Mouse (Mus musculus) MEL (cell line): ENCODE data around the gene Tmem95. TPM values are rescaled to one million over a fixed set of nuclear protein-coding genes. Genes with fewer than 3 reads are reported as not detected.

Experiments
- DNase-seq: peaks from one replicate; pipeline ENCODE4 v3.0.0; 2011; ENCODE audit warnings: low read depth, low spot score
- H3K27ac ChIP-seq: 2 replicates; pipeline ENCODE4 v1.5.1; 2012; ENCODE audit warnings: low read depth, mild to moderate bottlenecking, control low read depth, low read length, moderate library complexity; ENCODE audit not compliant: control insufficient read depth
- H3K27me3 ChIP-seq, 2 experiments: fragments of 150-350 bp in 1 of 2; sonication (generic) in 1 of 2; 2 replicates each; pipeline ENCODE4 v1.6.1; 2012; ENCODE audit warnings: low read length in 2 of 2, mild to moderate bottlenecking in 2 of 2, improper control_type of control experiment in 1 of 2, moderate library complexity in 1 of 2; ENCODE audit not compliant: insufficient read depth in 2 of 2, control insufficient read depth in 1 of 2
- H3K36me3 ChIP-seq, 2 experiments: 2 replicates each; pipeline ENCODE4 v1.6.1; 2012 to 2014; ENCODE audit warnings: low read length in 2 of 2, improper control_type of control experiment in 1 of 2, inconsistent platforms in 1 of 2, mild to moderate bottlenecking in 1 of 2; ENCODE audit not compliant: insufficient read depth in 2 of 2, control insufficient read depth in 1 of 2
- H3K4me1 ChIP-seq, 2 experiments: fragments of 150-350 bp in 1 of 2; sonication (generic) in 1 of 2; 2 replicates each; pipeline ENCODE4 v1.6.1; 2012; ENCODE audit warnings: low read length in 2 of 2, improper control_type of control experiment in 1 of 2, mild to moderate bottlenecking in 1 of 2; ENCODE audit not compliant: insufficient read depth in 2 of 2, control insufficient read depth in 1 of 2
- H3K4me3 ChIP-seq, 2 experiments: fragments of 150-350 bp in 1 of 2; sonication (generic) in 1 of 2; 2 replicates each; pipeline ENCODE4 v1.5.1; 2012; ENCODE audit warnings: low read depth in 2 of 2, low read length in 2 of 2, mild to moderate bottlenecking in 2 of 2, moderate library complexity in 2 of 2, control low read depth in 1 of 2, improper control_type of control experiment in 1 of 2; ENCODE audit not compliant: control insufficient read depth in 1 of 2, insufficient read depth in 1 of 2
- H3K79me2 ChIP-seq: 2 replicates; pipeline ENCODE4 v1.6.1; 2012; ENCODE audit warnings: mild to moderate bottlenecking, low read length, moderate library complexity; ENCODE audit not compliant: control insufficient read depth, poor library complexity, insufficient read depth
- H3K9ac ChIP-seq: 2 replicates; pipeline ENCODE4 v1.6.1; 2012; ENCODE audit warnings: low read depth, mild to moderate bottlenecking, control low read depth, low read length, moderate library complexity; ENCODE audit not compliant: control insufficient read depth, poor library complexity, severe bottlenecking
- H3K9me3 ChIP-seq: fragments of 150-350 bp; sonication (generic); replicated peaks from 2 replicates; pipeline ENCODE4 v1.6.1; 2012; ENCODE audit warnings: mild to moderate bottlenecking, low read length, improper control_type of control experiment, moderate library complexity; ENCODE audit not compliant: insufficient read depth
- CHD2 ChIP-seq: IDR thresholded peaks from 2 replicates; pipeline ENCODE4 v1.6.1; 2011; ENCODE audit warnings: low read length, improper control_type of control experiment
- CTCF ChIP-seq, 3 experiments: IDR thresholded peaks in 2 of 3; conservative IDR thresholded peaks in 1 of 3; 2 replicates each; pipeline ENCODE4 v1.5.1; 2011 to 2012; ENCODE audit warnings: low read length in 3 of 3, low read depth in 2 of 3, mild to moderate bottlenecking in 2 of 3, improper control_type of control experiment in 1 of 3, inconsistent platforms in 1 of 3, mixed read lengths in 1 of 3, moderate library complexity in 1 of 3; ENCODE audit not compliant: control insufficient read depth in 1 of 3, insufficient read depth in 1 of 3, poor library complexity in 1 of 3, severe bottlenecking in 1 of 3
- ETS1 ChIP-seq: IDR thresholded peaks from 2 replicates; pipeline ENCODE4 v1.6.1; 2012; ENCODE audit warnings: low read depth, mild to moderate bottlenecking, inconsistent platforms, low read length, improper control_type of control experiment, moderate library complexity
- HCFC1 ChIP-seq: IDR thresholded peaks from 2 replicates; pipeline ENCODE4 v1.6.1; 2012; ENCODE audit warnings: low read depth, mild to moderate bottlenecking, inconsistent platforms, low read length, improper control_type of control experiment, moderate library complexity
- KAT2A ChIP-seq: conservative IDR thresholded peaks from 2 replicates; pipeline ENCODE4 v1.6.1; 2012; ENCODE audit warnings: low read depth, low read length, improper control_type of control experiment, inconsistent platforms
- MAFK ChIP-seq: IDR thresholded peaks from 2 replicates; pipeline ENCODE4 v1.6.1; 2011; ENCODE audit warnings: low read depth, mild to moderate bottlenecking, low read length, improper control_type of control experiment, borderline replicate concordance
- MAX ChIP-seq: IDR thresholded peaks from 2 replicates; pipeline ENCODE4 v1.6.1; 2011; ENCODE audit warnings: low read length, improper control_type of control experiment
- MAZ ChIP-seq: IDR thresholded peaks from 2 replicates; pipeline ENCODE4 v1.6.1; 2012; ENCODE audit warnings: low read depth, mild to moderate bottlenecking, inconsistent platforms, low read length, improper control_type of control experiment
- MEF2A ChIP-seq: IDR thresholded peaks from 2 replicates; pipeline ENCODE4 v1.6.1; 2014; ENCODE audit warnings: low read depth, mild to moderate bottlenecking, inconsistent platforms, low read length, improper control_type of control experiment; ENCODE audit not compliant: poor library complexity, insufficient replicate concordance, severe bottlenecking; ENCODE audit errors: extremely low read depth
- MXI1 ChIP-seq: IDR thresholded peaks from 2 replicates; pipeline ENCODE4 v1.6.1; 2011; ENCODE audit warnings: mild to moderate bottlenecking, low read depth, low read length, improper control_type of control experiment
- NELFE ChIP-seq: IDR thresholded peaks from 2 replicates; pipeline ENCODE4 v1.6.1; 2011; ENCODE audit warnings: low read depth, low read length, improper control_type of control experiment
- NRF1 ChIP-seq: IDR thresholded peaks from 2 replicates; pipeline ENCODE4 v1.6.1; 2014; ENCODE audit warnings: low read depth, mild to moderate bottlenecking, inconsistent platforms, low read length, improper control_type of control experiment, moderate library complexity; ENCODE audit not compliant: poor library complexity, insufficient read depth, severe bottlenecking
- POLR2A ChIP-seq, 2 experiments: IDR thresholded peaks; 2 replicates each; pipeline ENCODE4 v1.6.1; 2011 to 2012; ENCODE audit warnings: low read length in 2 of 2, mild to moderate bottlenecking in 2 of 2, control low read depth in 1 of 2, improper control_type of control experiment in 1 of 2, low read depth in 1 of 2, moderate library complexity in 1 of 2; ENCODE audit not compliant: control insufficient read depth in 1 of 2, insufficient read depth in 1 of 2, poor library complexity in 1 of 2
- POLR2AphosphoS5 ChIP-seq: IDR thresholded peaks from 2 replicates; pipeline ENCODE4 v1.6.1; 2012; ENCODE audit warnings: low read depth, borderline replicate concordance, mild to moderate bottlenecking, inconsistent platforms, low read length, moderate library complexity, mixed read lengths
- RAD21 ChIP-seq: IDR thresholded peaks from 2 replicates; pipeline ENCODE4 v1.6.1; 2011; ENCODE audit warnings: mild to moderate bottlenecking, low read depth, low read length, improper control_type of control experiment
- RCOR1 ChIP-seq: IDR thresholded peaks from 2 replicates; pipeline ENCODE4 v1.6.1; 2012; ENCODE audit warnings: low read depth, mild to moderate bottlenecking, inconsistent platforms, low read length, improper control_type of control experiment
- SIN3A ChIP-seq: IDR thresholded peaks from 2 replicates; pipeline ENCODE4 v1.6.1; 2012; ENCODE audit warnings: low read length, improper control_type of control experiment, inconsistent platforms
- SMC3 ChIP-seq: IDR thresholded peaks from 2 replicates; pipeline ENCODE4 v1.6.1; 2011; ENCODE audit warnings: low read depth, low read length, improper control_type of control experiment
- TAL1 ChIP-seq: IDR thresholded peaks from 2 replicates; pipeline ENCODE4 v1.6.1; 2012; ENCODE audit warnings: mild to moderate bottlenecking, inconsistent platforms, low read length, moderate library complexity, mixed read lengths
- TBP ChIP-seq: IDR thresholded peaks from 2 replicates; pipeline ENCODE4 v1.8.0; 2011; ENCODE audit warnings: low read depth, low read length, improper control_type of control experiment
- USF1 ChIP-seq: IDR thresholded peaks from 2 replicates; pipeline ENCODE4 v1.6.1; 2014; ENCODE audit warnings: low read depth, mild to moderate bottlenecking, inconsistent platforms, low read length, improper control_type of control experiment, moderate library complexity
- USF2 ChIP-seq, 2 experiments: IDR thresholded peaks; 2 replicates each; pipeline ENCODE4 v1.6.1; 2011 to 2012; ENCODE audit warnings: improper control_type of control experiment in 2 of 2, low read length in 2 of 2, borderline replicate concordance in 1 of 2, inconsistent platforms in 1 of 2, low read depth in 1 of 2, mild to moderate bottlenecking in 1 of 2; ENCODE audit not compliant: insufficient read depth in 1 of 2
- ZKSCAN1 ChIP-seq: IDR thresholded peaks from 2 replicates; pipeline ENCODE4 v1.6.1; 2012; ENCODE audit warnings: low read depth, mild to moderate bottlenecking, inconsistent platforms, low read length, improper control_type of control experiment, moderate library complexity
- ZMIZ1 ChIP-seq: IDR thresholded peaks from 2 replicates; pipeline ENCODE4 v1.6.1; 2012; ENCODE audit warnings: low read depth, mild to moderate bottlenecking, inconsistent platforms, low read length, improper control_type of control experiment, moderate library complexity
- ZNF384 ChIP-seq: IDR thresholded peaks from 2 replicates; pipeline ENCODE4 v1.6.1; 2012; ENCODE audit warnings: low read depth, mild to moderate bottlenecking, inconsistent platforms, low read length, improper control_type of control experiment
- polyA plus RNA-seq, 2 experiments: library from polyadenylated mRNA; stranded (reverse) in 1 of 2; unstranded in 1 of 2; fragments of >175 nt in 1 of 2; fragments of >200 nt in 1 of 2; gene quantifications; 2 replicates each; pipeline versions ENCODE4 v1.2.1 to v1.2.4; 2012; ENCODE audit warnings: low replicate concordance in 2 of 2, low read depth in 1 of 2; ENCODE audit not compliant: insufficient read length in 2 of 2, insufficient read depth in 1 of 2, missing spikeins in 1 of 2
- total RNA-seq: library from RNA; depleted of rRNA; stranded (reverse); fragments of 300-350 nt; gene quantifications from 2 replicates; pipeline ENCODE4 v1.2.3, GENCODE M21; 2012

The Tmem95 gene
- total and polyA plus RNA-seq, 3 experiments: not detected

DNA sequence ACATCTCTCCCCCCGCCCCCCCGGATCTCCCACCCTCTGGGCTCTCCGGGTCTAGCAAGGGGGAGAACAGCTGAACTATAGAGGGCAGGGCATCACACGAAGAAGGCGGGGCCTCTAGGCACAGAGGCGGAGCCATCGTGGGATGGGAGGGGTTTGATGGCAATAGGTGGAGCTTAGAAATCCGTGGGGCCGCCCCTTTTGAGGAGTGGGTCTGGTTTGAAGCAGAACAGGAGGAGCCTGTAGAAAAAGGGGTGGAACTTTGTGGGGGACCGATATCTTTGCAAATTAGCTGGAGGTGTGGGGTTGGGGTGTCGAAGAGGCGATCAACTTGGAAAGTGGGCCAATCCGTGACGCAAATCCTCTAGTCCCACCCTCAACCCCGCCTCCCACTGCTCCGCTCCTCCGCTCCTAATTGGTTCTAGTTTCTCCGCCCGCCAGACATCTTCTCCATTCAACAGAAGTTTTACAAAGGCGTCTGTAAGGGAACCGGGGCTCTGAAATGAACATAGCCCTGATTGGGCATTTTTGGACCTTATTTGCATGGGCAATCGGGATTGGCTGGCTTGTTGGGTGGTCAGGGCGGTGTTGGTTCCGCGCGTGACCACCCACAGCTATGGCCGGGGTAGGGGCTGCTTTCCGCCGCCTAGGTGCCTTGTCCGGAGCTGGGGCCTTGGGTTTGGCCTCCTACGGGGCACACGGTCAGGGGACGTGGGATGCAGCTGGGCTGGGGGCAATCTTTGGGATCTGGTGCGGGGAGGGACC lies 39.7 kb downstream of the Tmem95 start, which contains the start of gene Tmem256 (continued):
- TF ChIP-seq TAL1 (no peak), SIN3A (peak; percentile 79), ETS1 (0 out of 2 replicates have a peak, but pooled peaks have one; percentile 45), MEF2A (no peak), KAT2A (no peak; the same call in 1 of the 2 replicates), USF2 (IDR thresholded peaks at IDR 0.05; ENCODE audit: borderline replicate concordance in 1 of 2, insufficient read depth in 1 of 2, low read depth in 1 of 2, low read length in 2 of 2) (no peak), CHD2 (peak; percentile 76), HCFC1 (peak; percentile 88), MXI1 (peak; percentile 59), TBP (peak; percentile 69; the same call in 1 of the 2 replicates), RCOR1 (no peak), MAFK (no peak), RAD21 (no peak), POLR2AphosphoS5 (no peak), USF1 (peak; percentile 78), ZKSCAN1 (no peak)
- TF ChIP-seq, all 39 proteins: peak for 20

DNA sequence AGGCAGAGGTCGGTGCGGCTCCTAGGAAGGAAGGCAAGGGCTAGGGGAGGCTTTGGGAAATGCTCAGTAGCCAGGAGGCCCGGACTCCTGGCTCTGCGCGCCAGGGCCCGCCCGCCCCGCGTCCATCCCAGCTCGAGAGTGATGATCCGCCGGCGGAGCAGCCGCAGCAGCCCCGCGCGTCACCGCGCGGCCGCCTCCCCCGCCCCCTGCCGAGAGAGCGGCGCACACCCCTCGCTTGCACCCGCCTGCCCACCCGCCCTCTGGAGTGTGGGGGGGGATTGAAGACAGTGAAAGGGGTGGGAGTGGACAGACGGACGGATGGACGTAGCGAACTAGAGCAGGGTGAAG lies 40.2 kb downstream of the Tmem95 start, which contains the start of gene Nlgn2:
Nlgn2 (minus strand) TSS at position 181 of the 348 bp plus-strand sequence.
- Histone ChIP-seq H3K36me3 (peaks cover 0 to 14% of the 10 kb centered on the region in 2 experiments; a peak in 2 of 4 replicates), H3K9ac (peak within 1 kb of the TSS; percentile 86), H3K79me2 (peaks cover 1% of the 10 kb centered on the region; the same call in 1 of the 2 replicates), H3K9me3 (no peaks in the 10 kb centered on the region), H3K27me3 (no peaks in the 10 kb centered on the region; a peak in 1 of 4 replicates), H3K4me3 (peak within 1 kb of the TSS; percentile 84 to 97), H3K27ac (peak within 1 kb of the TSS; percentile 40), H3K4me1 (peaks cover 10 to 27% of the 10 kb centered on the region in 2 experiments)
- DNase-seq: no peak
- TF ChIP-seq CTCF (IDR thresholded peaks at IDR 0.05 in 2 of 3, conservative IDR thresholded peaks at IDR 0.05 in 1 of 3; ENCODE audit: control insufficient read depth in 1 of 3, insufficient read depth in 1 of 3, low read depth in 2 of 3, low read length in 3 of 3, poor library complexity in 1 of 3, severe bottlenecking in 1 of 3): 0 out of 6 replicates have a peak, but pooled peaks of 1 of the 3 experiments have one; percentile 8
- peak; percentile 34 to 55; a peak in 1 of 4 replicates for TF ChIP-seq POLR2A (IDR thresholded peaks at IDR 0.05; ENCODE audit: control insufficient read depth in 1 of 2, insufficient read depth in 1 of 2, low read depth in 1 of 2, low read length in 2 of 2, poor library complexity in 1 of 2)
- TF ChIP-seq SIN3A: peak; percentile 42; the same call in 1 of the 2 replicates
- TF ChIP-seq MAX: no peak
- peak; percentile 62 for TF ChIP-seq NELFE
- TF ChIP-seq SMC3: no peak
- TF ChIP-seq MAZ: peak; percentile 85; the same call in 1 of the 2 replicates
- 0 out of 2 replicates have a peak, but pooled peaks have one; percentile 48 for TF ChIP-seq ZMIZ1
- no peak for TF ChIP-seq USF1
- TF ChIP-seq NRF1: peak; percentile 56; the same call in 1 of the 2 replicates
- no peak for TF ChIP-seq ZNF384
